Mouse (Mus musculus) forebrain, embryonic 16.5 days (tissue): ENCODE measurements at regions not wholly inside any gene's neighbourhood (a gene's known extent, or its start where the extent isn't known, plus 50 kb on each side); places are given as distances from the start of the nearest gene placed in this dataset.
A peak's percentile ranks its signal among the peaks of the same experiment; 100 is the strongest.

Experiments
- ATAC-seq: fragments of 200-750 bp; cut with Nextera tagmentation; 2 replicates; pipeline ENCODE4 v1.8.0; 2017; ENCODE audit warnings: mild to moderate bottlenecking, moderate library complexity
- H3K27ac ChIP-seq: fragments of 300-500 bp; sonication (generic); 2 replicates; pipeline ENCODE4 v1.5.1; 2014; ENCODE audit warnings: low read length, control low read depth
- H3K27me3 ChIP-seq: fragments of 300-500 bp; sonication (generic); replicated peaks from 2 replicates; pipeline ENCODE4 v1.6.1; 2014; ENCODE audit warnings: low read length; ENCODE audit not compliant: control insufficient read depth, insufficient read depth
- H3K36me3 ChIP-seq: fragments of 300-500 bp; sonication (generic); 2 replicates; pipeline ENCODE4 v1.6.1; 2014; ENCODE audit not compliant: control insufficient read depth, insufficient read depth
- H3K4me1 ChIP-seq: fragments of 300-500 bp; sonication (generic); replicated peaks from 2 replicates; pipeline ENCODE4 v1.6.1; 2014; ENCODE audit warnings: low read length; ENCODE audit not compliant: control insufficient read depth, insufficient read depth
- H3K4me2 ChIP-seq: fragments of 300-500 bp; sonication (generic); 2 replicates; pipeline ENCODE4 v1.6.1; 2014; ENCODE audit warnings: mild to moderate bottlenecking, low read length, control low read depth
- H3K4me3 ChIP-seq: fragments of 300-500 bp; sonication (generic); replicated peaks from 2 replicates; pipeline ENCODE4 v1.5.1; 2014; ENCODE audit warnings: mild to moderate bottlenecking, low read length, control low read depth
- H3K9ac ChIP-seq: fragments of 300-500 bp; sonication (generic); replicated peaks from 2 replicates; pipeline ENCODE4 v1.6.1; 2014; ENCODE audit warnings: low read depth, low read length, control low read depth
- H3K9me3 ChIP-seq: fragments of 300-500 bp; sonication (generic); 2 replicates; pipeline ENCODE4 v1.6.1; 2016; ENCODE audit warnings: low read length; ENCODE audit not compliant: control insufficient read depth
- WGBS: fragments of 180-500 bp; shearing (Covaris S2); extraction: QIAGEN DNeasy Blood & Tissue Kit; methylation state at CpG from one replicate; pipeline ENCODE4 v1.1.7; 2014; 5-methylcytosine and 5-hydroxymethylcytosine counted together

DNA sequence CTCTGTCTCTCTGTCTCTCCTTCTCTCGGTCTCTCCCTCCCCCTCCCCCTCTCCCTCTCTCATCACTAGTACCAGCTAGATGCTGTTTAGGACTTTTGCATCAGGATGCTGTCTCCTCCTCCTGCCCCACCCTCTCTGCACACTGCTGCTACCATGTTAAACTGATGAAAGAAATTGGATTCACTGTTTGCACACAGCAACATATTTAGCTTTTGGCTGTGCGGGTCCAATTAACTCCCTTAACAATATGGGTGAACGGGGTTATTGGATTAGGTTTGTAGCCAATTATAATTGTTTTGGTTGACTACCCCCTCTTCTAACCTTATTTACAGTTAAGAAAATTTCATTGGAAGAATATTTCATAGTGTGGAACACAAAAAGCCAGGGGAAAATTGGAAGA, 424.0 kb upstream of the Sorcs1 start:
- no peaks in the 10 kb centered on the region for H3K27me3 ChIP-seq
- no peak overlapping the region for H3K9ac ChIP-seq
- H3K4me3 ChIP-seq: no peak overlapping the region
- ATAC-seq: no peak
- H3K4me2 ChIP-seq: no peak overlapping the region
- 47% methylated on average over 3 of the region's 3 CpGs for WGBS
- no peak overlapping the region for H3K27ac ChIP-seq
- H3K36me3 ChIP-seq: no peaks in the 10 kb centered on the region
- H3K9me3 ChIP-seq: peaks cover 3% of the 10 kb centered on the region; the same call in 1 of the 2 replicates
- no peaks in the 10 kb centered on the region for H3K4me1 ChIP-seq

DNA sequence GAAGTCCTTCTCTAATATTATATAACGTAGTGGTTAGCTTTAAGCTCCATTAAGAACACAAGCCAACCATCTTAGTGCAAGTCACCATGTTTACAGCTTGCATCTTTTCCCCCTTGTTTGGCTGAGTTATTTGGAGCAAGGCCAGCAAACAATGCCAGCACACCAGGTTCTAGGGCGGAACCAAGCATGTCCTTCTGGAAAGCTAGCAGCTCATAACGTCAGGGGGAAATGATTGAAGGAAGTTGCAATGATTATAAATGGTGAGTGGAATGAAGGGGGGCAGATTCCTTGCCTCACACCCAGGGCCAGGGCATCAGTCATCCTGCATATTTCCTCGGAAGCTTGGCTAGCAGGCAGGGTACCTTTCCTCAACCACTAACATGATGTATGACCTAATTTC, 396.3 kb upstream of the Sorcs1 start:
- H3K4me2 ChIP-seq: no peak overlapping the region
- no peak overlapping the region for H3K9ac ChIP-seq
- H3K36me3 ChIP-seq: no peaks in the 10 kb centered on the region
- no peaks in the 10 kb centered on the region for H3K27me3 ChIP-seq
- peak; percentile 72 for ATAC-seq
- H3K4me3 ChIP-seq: no peak overlapping the region
- no peak overlapping the region for H3K27ac ChIP-seq
- no peaks in the 10 kb centered on the region for H3K4me1 ChIP-seq
- 46% methylated on average over 4 of the region's 4 CpGs for WGBS
- H3K9me3 ChIP-seq: no peaks in the 10 kb centered on the region

DNA sequence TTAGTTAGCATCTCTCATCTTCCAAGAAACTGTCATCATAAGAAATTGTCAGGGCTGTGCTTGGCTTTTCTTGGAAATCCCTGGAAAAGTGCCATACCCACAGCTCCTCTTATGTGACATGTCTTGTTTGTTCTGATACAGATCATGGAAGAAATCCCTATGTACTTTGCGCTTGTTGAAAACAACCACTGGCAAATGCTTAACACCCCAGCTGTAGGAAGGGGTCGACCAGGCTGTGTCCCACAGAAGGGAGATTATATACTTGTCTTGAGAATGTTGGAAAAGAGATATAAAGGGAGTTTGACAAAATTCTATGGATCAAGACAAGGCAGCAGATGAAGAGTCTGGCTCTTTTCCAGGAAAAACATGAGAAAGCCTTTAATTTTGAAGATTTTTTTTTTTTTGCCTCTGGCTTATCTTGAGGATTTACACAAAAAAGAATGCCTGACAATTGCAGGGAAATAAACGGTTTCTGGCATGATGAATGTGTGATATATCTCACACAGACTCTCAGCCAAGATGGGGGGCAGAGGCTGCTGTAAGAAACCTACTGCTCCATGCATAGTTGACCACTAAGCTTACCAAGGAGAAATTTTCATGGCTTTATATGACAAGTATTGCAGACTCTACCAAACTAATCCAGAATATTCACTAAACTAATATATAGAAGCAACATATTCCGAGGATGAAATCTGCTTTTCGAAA, 381.7 kb upstream of the Sorcs1 start:
- peak; percentile 88 for ATAC-seq
- Histone ChIP-seq H3K4me1 (peaks cover 5% of the 10 kb centered on the region), H3K36me3 (no peaks in the 10 kb centered on the region), H3K27ac (peak overlapping the region; percentile 72), H3K4me3 (no peak overlapping the region), H3K9me3 (no peaks in the 10 kb centered on the region), H3K27me3 (no peaks in the 10 kb centered on the region), H3K4me2 (no peak overlapping the region), H3K9ac (no peak overlapping the region)
- 54% methylated on average over 5 of the region's 5 CpGs for WGBS

DNA sequence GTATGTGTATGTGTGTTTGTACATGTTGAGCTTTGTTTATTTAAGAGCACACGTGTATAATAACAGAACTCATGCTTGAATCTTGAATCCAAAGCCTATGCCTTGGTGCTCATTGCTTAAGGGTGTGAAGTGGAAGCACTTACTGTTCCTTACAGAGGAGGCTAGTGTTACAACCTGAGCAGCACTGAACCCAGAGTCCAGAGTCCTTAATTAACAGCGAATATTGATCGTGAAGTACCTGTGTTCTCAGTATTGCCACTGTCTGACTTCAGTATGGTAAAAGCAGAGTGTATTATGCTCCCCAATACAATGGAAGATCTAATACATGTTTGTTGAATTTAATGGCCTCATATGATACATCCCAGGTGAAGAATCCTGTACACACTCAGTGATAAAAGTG, 365.1 kb upstream of the Sorcs1 start:
- Histone ChIP-seq H3K27ac (no peak overlapping the region), H3K9ac (no peak overlapping the region), H3K4me3 (no peak overlapping the region), H3K27me3 (no peaks in the 10 kb centered on the region), H3K4me2 (no peak overlapping the region), H3K9me3 (no peaks in the 10 kb centered on the region), H3K36me3 (no peaks in the 10 kb centered on the region), H3K4me1 (no peaks in the 10 kb centered on the region)
- 93% methylated on average over 3 of the region's 3 CpGs for WGBS
- no peak for ATAC-seq

DNA sequence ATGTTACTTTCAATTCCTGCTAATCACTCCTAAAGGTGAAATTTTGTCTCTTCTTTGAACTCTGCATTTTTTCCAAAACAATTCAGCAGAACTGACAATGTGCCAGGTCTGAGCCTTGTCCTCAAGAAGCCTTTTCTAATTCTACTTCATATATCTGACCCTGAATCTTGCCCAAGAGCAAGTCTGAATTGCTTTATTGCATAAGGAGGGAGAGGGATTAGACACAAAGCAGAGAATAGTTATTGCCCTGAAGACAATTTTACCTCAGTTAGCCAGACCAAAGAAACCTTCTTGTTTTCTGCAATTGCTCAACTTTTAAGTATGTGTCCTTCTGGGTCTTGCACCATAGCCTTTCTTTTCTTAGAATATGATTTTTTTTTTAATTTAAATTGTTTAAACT, 316.0 kb upstream of the Sorcs1 start:
- Histone ChIP-seq H3K36me3 (no peaks in the 10 kb centered on the region), H3K4me1 (no peaks in the 10 kb centered on the region), H3K4me2 (no peak overlapping the region), H3K27me3 (no peaks in the 10 kb centered on the region), H3K9me3 (no peaks in the 10 kb centered on the region), H3K9ac (no peak overlapping the region), H3K4me3 (no peak overlapping the region), H3K27ac (no peak overlapping the region)
- no peak for ATAC-seq

DNA sequence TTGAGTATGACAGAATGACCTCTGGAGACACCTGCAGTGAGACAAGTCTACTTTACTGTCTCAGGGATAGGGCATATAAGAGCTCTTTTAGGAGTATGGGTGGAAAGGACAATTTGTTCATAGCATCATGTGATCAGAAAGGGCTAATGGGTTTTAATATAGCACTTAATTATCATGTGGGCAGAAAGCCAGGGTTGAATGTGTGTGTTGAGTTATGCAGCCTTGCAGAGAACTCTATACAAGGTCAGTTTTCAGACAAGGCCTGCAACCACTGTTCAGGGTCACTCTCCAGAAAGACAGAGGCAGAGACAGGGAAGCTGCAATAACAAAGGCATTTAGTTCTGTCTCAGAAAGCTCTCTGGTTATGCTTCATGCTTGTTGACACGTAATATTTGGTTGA, 292.6 kb upstream of the Sorcs1 start:
- H3K27me3 ChIP-seq: no peaks in the 10 kb centered on the region
- H3K9me3 ChIP-seq: no peaks in the 10 kb centered on the region
- no peak for ATAC-seq
- H3K9ac ChIP-seq: no peak overlapping the region
- WGBS: 89% methylated on average over 1 of the region's 1 CpGs
- H3K27ac ChIP-seq: no peak overlapping the region
- H3K4me1 ChIP-seq: no peaks in the 10 kb centered on the region
- H3K4me3 ChIP-seq: no peak overlapping the region
- no peak overlapping the region for H3K4me2 ChIP-seq
- H3K36me3 ChIP-seq: no peaks in the 10 kb centered on the region

DNA sequence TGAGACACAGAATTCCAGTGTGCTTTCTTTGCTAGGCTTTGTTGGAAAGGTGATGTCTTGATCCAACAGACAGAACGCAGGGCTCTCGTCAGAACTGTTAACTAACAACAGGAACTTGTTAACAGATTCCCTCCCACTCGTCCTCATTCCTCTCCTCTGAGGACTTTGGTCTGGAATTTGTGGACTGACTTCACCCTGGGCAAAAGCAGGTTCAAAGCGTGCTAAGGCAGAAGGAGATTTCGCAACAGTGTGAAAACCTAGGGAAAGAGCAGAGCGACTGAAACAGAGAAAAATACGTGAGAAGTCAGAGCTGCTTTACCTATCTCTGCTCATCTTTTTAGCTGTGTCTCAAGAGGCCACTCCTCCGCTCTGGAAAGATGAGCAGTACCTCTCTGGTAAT, 283.5 kb upstream of the Sorcs1 start:
- Histone ChIP-seq H3K9ac (no peak overlapping the region), H3K36me3 (no peaks in the 10 kb centered on the region), H3K27ac (no peak overlapping the region), H3K4me3 (no peak overlapping the region), H3K4me2 (no peak overlapping the region), H3K4me1 (no peaks in the 10 kb centered on the region), H3K27me3 (no peaks in the 10 kb centered on the region), H3K9me3 (no peaks in the 10 kb centered on the region)
- no peak for ATAC-seq
- WGBS: 76% methylated on average over 8 of the region's 8 CpGs

DNA sequence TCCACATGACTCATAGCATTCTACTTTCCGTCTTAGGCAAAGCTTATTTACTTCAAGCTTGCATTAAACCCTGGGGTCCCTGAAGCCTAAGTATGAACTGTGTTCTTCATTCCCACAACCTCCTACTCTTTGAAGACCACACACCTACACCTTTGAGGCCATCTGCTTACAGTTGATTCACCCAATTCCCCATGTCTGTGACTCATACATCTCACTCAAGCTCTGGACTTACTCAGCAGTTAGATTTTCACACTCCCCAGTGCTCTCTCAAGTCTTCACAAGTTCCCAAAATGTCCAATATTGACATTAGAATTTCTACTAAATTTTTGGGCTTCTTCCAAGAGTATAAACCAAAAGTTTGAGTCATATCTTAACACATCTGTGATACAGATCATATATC, 266.6 kb upstream of the Sorcs1 start:
- 94% methylated on average over 1 of the region's 1 CpGs for WGBS
- no peaks in the 10 kb centered on the region for H3K9me3 ChIP-seq
- H3K27me3 ChIP-seq: no peaks in the 10 kb centered on the region
- ATAC-seq: no peak
- no peak overlapping the region for H3K4me2 ChIP-seq
- no peak overlapping the region for H3K4me3 ChIP-seq
- H3K36me3 ChIP-seq: no peaks in the 10 kb centered on the region
- H3K27ac ChIP-seq: no peak overlapping the region
- H3K9ac ChIP-seq: no peak overlapping the region
- no peaks in the 10 kb centered on the region for H3K4me1 ChIP-seq

DNA sequence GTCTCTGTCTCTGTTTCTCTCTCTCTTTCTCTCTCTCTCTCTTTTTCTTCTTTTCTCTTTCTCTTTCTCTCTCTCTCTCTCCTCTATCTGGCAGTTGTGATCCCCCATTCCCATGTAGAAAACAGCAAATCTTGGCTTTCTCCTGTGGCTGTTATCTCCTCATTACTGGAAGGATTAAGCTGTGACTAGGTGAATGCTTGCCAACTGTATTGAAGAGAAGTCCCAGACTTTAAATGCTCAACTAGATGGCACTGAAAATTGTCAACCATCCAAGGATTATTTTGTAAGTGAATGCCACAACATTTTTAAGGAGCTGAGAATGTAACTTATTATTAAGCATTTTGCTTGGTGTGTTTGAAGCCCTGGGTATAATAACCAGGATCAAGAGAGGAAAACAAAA, 233.2 kb upstream of the Sorcs1 start:
- no peaks in the 10 kb centered on the region for H3K36me3 ChIP-seq
- no peak overlapping the region for H3K27ac ChIP-seq
- H3K9me3 ChIP-seq: no peaks in the 10 kb centered on the region
- no peak overlapping the region for H3K4me3 ChIP-seq
- no peaks in the 10 kb centered on the region for H3K4me1 ChIP-seq
- H3K4me2 ChIP-seq: no peak overlapping the region
- H3K9ac ChIP-seq: no peak overlapping the region
- ATAC-seq: no peak
- H3K27me3 ChIP-seq: no peaks in the 10 kb centered on the region

DNA sequence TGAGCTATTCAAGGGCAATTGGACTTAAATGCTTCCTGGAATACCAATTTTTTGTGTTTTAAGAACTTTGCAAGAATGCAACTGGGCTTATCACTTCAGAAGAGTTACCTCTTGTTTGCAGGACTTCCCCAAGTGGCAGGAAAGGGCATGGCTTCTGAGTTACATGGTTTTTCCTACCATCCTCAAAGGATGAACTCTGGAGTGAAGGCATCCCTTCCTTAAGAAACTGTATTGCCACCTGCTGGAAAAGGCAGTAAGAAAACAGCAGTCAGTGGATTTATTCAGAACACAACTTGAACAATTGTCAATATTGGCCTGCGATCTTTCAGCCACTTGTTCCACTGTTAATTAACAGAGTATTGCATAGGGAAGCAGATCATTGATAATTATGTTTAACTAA, 232.2 kb upstream of the Sorcs1 start:
- 81% methylated on average over 1 of the region's 1 CpGs for WGBS
- Histone ChIP-seq H3K27me3 (no peaks in the 10 kb centered on the region), H3K4me3 (no peak overlapping the region), H3K36me3 (no peaks in the 10 kb centered on the region), H3K4me2 (no peak overlapping the region), H3K9me3 (no peaks in the 10 kb centered on the region), H3K27ac (no peak overlapping the region), H3K9ac (no peak overlapping the region), H3K4me1 (no peaks in the 10 kb centered on the region)
- ATAC-seq: no peak
